Mouse (Mus musculus): ENCODE measurements around the gene Nrg4. TPM values are rescaled to one million over a fixed set of nuclear protein-coding genes. Genes with fewer than 3 reads are reported as not detected.

Gene Nrg4
- polyA plus RNA-seq, 1 experiment from 2014 or later: 1.6 TPM

DNA sequence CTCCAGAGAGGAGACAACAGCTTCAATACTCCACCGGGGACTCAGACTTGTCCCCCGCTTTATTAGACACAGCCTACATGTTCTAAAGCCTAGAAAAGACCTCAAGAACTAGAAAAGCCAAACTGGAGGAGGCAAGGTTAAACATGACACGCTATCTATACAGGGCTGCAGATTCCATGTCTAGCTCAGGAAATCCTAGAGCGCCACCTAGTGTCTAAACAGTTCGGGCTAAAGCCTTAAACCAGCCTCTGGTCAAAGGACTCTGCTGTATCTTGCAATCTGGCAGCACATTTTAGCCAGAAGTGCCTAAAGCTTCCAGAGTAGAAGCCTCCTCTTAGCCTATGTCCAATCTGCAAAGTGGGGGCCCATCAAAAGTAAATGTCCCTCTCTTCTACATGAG lies 15.1 kb downstream of the Nrg4 start:
- H3K9me3 ChIP-seq (replicated peaks): no peaks in the 10 kb centered on the region
- H3K4me1 ChIP-seq: no peaks in the 10 kb centered on the region
- no peaks in the 10 kb centered on the region for H3K36me3 ChIP-seq
- H3K9ac ChIP-seq: no peak overlapping the region
- ATAC-seq (replicated peaks; ENCODE audit: low FRiP score): 0 out of 2 replicates have a peak, but pooled peaks have one; percentile 58
- H3K27ac ChIP-seq: no peak overlapping the region
- 8% methylated on average over 5 of the region's 5 CpGs for WGBS
- peaks cover 22% of the 10 kb centered on the region; the same call in 1 of the 2 replicates for H3K27me3 ChIP-seq
- no peak overlapping the region for H3K4me3 ChIP-seq (replicated peaks)
- no peak overlapping the region for H3K4me2 ChIP-seq

GRCm38 (mm10) chr9:55308455-55308854 lies 18.2 kb downstream of the Nrg4 start:
- no peaks in the 10 kb centered on the region for H3K4me1 ChIP-seq
- no peak overlapping the region for H3K27ac ChIP-seq
- H3K9me3 ChIP-seq (replicated peaks): no peaks in the 10 kb centered on the region
- peaks cover 11% of the 10 kb centered on the region; the same call in 1 of the 2 replicates for H3K27me3 ChIP-seq
- ATAC-seq (replicated peaks; ENCODE audit: low FRiP score): no peak
- H3K4me2 ChIP-seq: no peak overlapping the region
- 83% methylated on average over 5 of the region's 5 CpGs for WGBS
- H3K36me3 ChIP-seq: no peaks in the 10 kb centered on the region
- no peak overlapping the region for H3K4me3 ChIP-seq (replicated peaks)
- no peak overlapping the region for H3K9ac ChIP-seq

DNA sequence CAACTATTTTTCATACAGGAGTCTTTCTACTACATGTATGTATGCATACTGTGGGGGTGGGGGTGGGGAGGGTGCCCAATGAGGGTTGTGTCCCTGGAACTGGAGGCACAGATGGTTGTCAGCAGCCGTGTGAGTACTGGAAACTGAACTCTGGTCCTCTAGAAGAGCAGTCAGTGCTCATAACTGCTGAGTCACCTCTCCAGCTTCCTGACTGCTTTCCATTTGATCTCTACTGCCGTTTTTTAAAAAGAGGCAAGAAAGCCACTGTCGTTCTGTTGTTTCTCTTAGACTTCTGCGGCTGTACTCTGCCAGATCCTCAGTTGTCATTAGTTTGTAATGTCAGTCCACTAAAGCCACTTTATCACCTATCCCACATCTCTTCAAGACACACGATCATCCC lies 19.1 kb downstream of the Nrg4 start:
- Histone ChIP-seq H3K9me3 (replicated peaks) (no peaks in the 10 kb centered on the region), H3K4me2 (no peak overlapping the region), H3K27me3 (peaks cover 10% of the 10 kb centered on the region; the same call in 1 of the 2 replicates), H3K4me1 (no peaks in the 10 kb centered on the region), H3K4me3 (replicated peaks) (no peak overlapping the region), H3K36me3 (no peaks in the 10 kb centered on the region), H3K9ac (no peak overlapping the region), H3K27ac (no peak overlapping the region)
- no peak for ATAC-seq (replicated peaks; ENCODE audit: low FRiP score)
- WGBS: 55% methylated on average over 5 of the region's 5 CpGs

GRCm38 (mm10) chr9:55307066-55307465 lies 19.6 kb downstream of the Nrg4 start:
- peaks cover 10% of the 10 kb centered on the region; the same call in 1 of the 2 replicates for H3K27me3 ChIP-seq
- H3K9me3 ChIP-seq (replicated peaks): no peaks in the 10 kb centered on the region
- H3K36me3 ChIP-seq: no peaks in the 10 kb centered on the region
- no peak overlapping the region for H3K27ac ChIP-seq
- ATAC-seq (replicated peaks; ENCODE audit: low FRiP score): no peak
- no peaks in the 10 kb centered on the region for H3K4me1 ChIP-seq
- H3K4me2 ChIP-seq: no peak overlapping the region
- H3K9ac ChIP-seq: no peak overlapping the region
- no peak overlapping the region for H3K4me3 ChIP-seq (replicated peaks)
- WGBS: 71% methylated on average over 2 of the region's 2 CpGs

DNA sequence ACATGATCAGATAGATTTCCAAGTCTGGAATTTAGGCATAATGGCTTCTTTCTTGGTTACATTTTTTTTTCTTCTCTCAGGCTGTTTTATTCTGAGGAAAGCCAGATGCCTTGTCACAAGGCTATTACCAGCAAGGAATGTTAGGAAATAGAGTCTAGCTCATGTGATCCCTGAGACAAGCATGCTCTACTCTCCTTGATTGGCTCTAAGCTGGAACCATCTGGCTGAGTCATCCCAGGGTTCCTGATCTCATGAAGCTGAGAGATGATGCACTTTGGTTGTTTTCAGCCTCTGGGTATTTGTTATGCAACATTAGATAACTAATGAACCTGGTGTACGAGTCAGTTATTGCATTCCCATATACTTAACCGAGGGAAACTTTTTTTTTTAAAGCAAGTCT lies 30.4 kb downstream of the Nrg4 start:
- no peak overlapping the region for H3K27ac ChIP-seq
- H3K9ac ChIP-seq: no peak overlapping the region
- ATAC-seq (replicated peaks; ENCODE audit: low FRiP score): no peak
- no peaks in the 10 kb centered on the region for H3K27me3 ChIP-seq
- no peak overlapping the region for H3K4me3 ChIP-seq (replicated peaks)
- H3K9me3 ChIP-seq (replicated peaks): no peaks in the 10 kb centered on the region
- 37% methylated on average over 2 of the region's 2 CpGs for WGBS
- H3K4me2 ChIP-seq: no peak overlapping the region
- no peaks in the 10 kb centered on the region for H3K4me1 ChIP-seq
- H3K36me3 ChIP-seq: no peaks in the 10 kb centered on the region

- Histone ChIP-seq H3K4me3 (replicated peaks) (no peak overlapping the region), H3K9me3 (replicated peaks) (no peaks in the 10 kb centered on the region), H3K36me3 (no peaks in the 10 kb centered on the region), H3K4me1 (no peaks in the 10 kb centered on the region), H3K4me2 (no peak overlapping the region), H3K27ac (no peak overlapping the region), H3K9ac (no peak overlapping the region), H3K27me3 (no peaks in the 10 kb centered on the region)
- ATAC-seq (replicated peaks; ENCODE audit: low FRiP score): no peak
- WGBS: 94% methylated on average over 4 of the region's 4 CpGs
Measured at GRCm38 (mm10) chr9:55291966-55292365, 34.7 kb downstream of the Nrg4 start.

DNA sequence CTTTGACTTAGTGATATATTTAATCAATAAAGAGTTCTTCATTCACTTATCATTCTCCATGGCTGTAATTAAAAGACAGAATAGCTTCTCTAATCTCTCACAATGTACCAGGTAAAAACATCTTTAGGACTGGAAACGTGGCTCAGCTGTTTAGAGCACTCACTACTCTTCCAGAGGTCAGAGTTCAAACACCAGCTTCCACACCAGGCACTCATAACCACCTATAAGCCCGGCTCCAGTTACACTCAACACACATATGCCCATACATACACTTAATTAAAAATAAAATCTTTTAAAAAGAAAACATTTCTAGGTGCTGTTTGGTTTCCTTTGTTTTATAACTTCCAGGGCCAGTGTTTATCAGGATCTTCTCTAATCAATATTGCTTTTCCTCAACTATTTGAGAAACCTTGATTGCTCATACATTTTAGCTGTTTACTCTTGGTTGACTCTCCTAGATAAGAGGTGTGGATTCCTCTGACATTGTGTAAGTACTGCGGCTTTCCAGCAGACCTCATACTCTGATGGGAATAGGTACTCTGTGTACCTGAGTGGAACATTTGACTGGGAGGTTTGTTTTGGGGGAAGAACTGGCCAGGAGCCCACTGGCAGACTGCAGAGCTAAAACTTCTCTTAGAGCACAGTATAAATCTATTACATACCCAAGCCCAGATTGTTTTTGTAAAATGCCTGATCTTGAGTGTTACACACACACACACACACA lies 37.0 kb downstream of the Nrg4 start:
- Histone ChIP-seq H3K9me3 (replicated peaks) (no peaks in the 10 kb centered on the region), H3K9ac (no peak overlapping the region), H3K4me2 (no peak overlapping the region), H3K4me3 (replicated peaks) (no peak overlapping the region), H3K36me3 (no peaks in the 10 kb centered on the region), H3K27me3 (peaks cover 2% of the 10 kb centered on the region; the same call in 1 of the 2 replicates), H3K27ac (no peak overlapping the region), H3K4me1 (no peaks in the 10 kb centered on the region)
- ATAC-seq (replicated peaks; ENCODE audit: low FRiP score): no peak
- 55% methylated on average over 3 of the region's 3 CpGs for WGBS

GRCm38 (mm10) chr9:55285197-55285596 lies 41.4 kb downstream of the Nrg4 start:
- H3K9ac ChIP-seq: no peak overlapping the region
- no peak overlapping the region for H3K4me2 ChIP-seq
- H3K4me3 ChIP-seq (replicated peaks): no peak overlapping the region
- WGBS: 72% methylated on average over 3 of the region's 3 CpGs
- peaks cover 4% of the 10 kb centered on the region for H3K4me1 ChIP-seq
- H3K9me3 ChIP-seq (replicated peaks): no peaks in the 10 kb centered on the region
- H3K27ac ChIP-seq: no peak overlapping the region
- H3K27me3 ChIP-seq: peaks cover 2% of the 10 kb centered on the region; the same call in 1 of the 2 replicates
- no peak for ATAC-seq (replicated peaks; ENCODE audit: low FRiP score)
- H3K36me3 ChIP-seq: no peaks in the 10 kb centered on the region

GRCm38 (mm10) chr9:55283516-55283915 lies 43.1 kb downstream of the Nrg4 start:
- Histone ChIP-seq H3K36me3 (no peaks in the 10 kb centered on the region), H3K27me3 (peaks cover 2% of the 10 kb centered on the region; the same call in 1 of the 2 replicates), H3K4me3 (replicated peaks) (no peak overlapping the region), H3K4me1 (peaks cover 4% of the 10 kb centered on the region), H3K4me2 (peak overlapping the region; percentile 43), H3K27ac (no peak overlapping the region), H3K9ac (no peak overlapping the region), H3K9me3 (replicated peaks) (no peaks in the 10 kb centered on the region)
- 1% methylated on average over 14 of the region's 14 CpGs for WGBS
- no peak for ATAC-seq (replicated peaks; ENCODE audit: low FRiP score)

- 79% methylated on average over 8 of the region's 8 CpGs for WGBS
- no peak for ATAC-seq (replicated peaks; ENCODE audit: low FRiP score)
- H3K4me3 ChIP-seq (replicated peaks): no peak overlapping the region
- peaks cover 4% of the 10 kb centered on the region for H3K4me1 ChIP-seq
- no peak overlapping the region for H3K27ac ChIP-seq
- no peaks in the 10 kb centered on the region for H3K36me3 ChIP-seq
- no peak overlapping the region for H3K4me2 ChIP-seq
- H3K9ac ChIP-seq: no peak overlapping the region
- H3K9me3 ChIP-seq (replicated peaks): no peaks in the 10 kb centered on the region
- no peaks in the 10 kb centered on the region for H3K27me3 ChIP-seq
Measured at GRCm38 (mm10) chr9:55279114-55279825, 47.4 kb downstream of the Nrg4 start.

DNA sequence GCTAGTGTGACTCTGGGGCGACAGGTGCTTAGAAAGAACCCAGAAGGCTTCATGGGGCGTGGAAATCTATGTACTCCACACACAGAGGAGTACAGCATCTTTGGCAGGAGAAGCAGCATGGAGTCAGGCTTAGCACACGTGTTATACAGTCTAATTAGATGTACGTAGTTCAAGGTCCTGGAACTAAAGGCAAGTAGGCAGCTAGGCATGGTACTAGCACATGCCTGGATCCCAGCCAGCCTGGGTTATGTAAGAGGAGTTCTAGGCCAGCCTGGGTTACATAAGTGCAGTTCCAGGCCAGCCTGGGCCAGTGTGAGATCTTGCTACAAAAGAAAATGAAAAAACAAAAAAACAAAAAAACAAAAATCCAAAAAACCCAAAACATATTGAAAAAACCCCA lies 49.1 kb downstream of the Nrg4 start:
- H3K27me3 ChIP-seq: no peaks in the 10 kb centered on the region

GRCm38 (mm10) chr9:55273906-55274305 lies 52.7 kb downstream of the Nrg4 start:
- Histone ChIP-seq H3K36me3 (no peaks in the 10 kb centered on the region), H3K27ac (no peak overlapping the region), H3K9me3 (replicated peaks) (no peaks in the 10 kb centered on the region), H3K9ac (no peak overlapping the region), H3K27me3 (no peaks in the 10 kb centered on the region), H3K4me1 (no peaks in the 10 kb centered on the region), H3K4me3 (replicated peaks) (no peak overlapping the region), H3K4me2 (no peak overlapping the region)
- 75% methylated on average over 4 of the region's 4 CpGs for WGBS
- ATAC-seq (replicated peaks; ENCODE audit: low FRiP score): no peak

More for the DNA sequence above, 49.1 kb downstream of the Nrg4 start:
- Histone ChIP-seq H3K9ac (no peak overlapping the region), H3K4me1 (no peaks in the 10 kb centered on the region), H3K4me3 (replicated peaks) (no peak overlapping the region), H3K27ac (no peak overlapping the region), H3K36me3 (no peaks in the 10 kb centered on the region), H3K9me3 (replicated peaks) (no peaks in the 10 kb centered on the region), H3K4me2 (no peak overlapping the region)
- ATAC-seq (replicated peaks; ENCODE audit: low FRiP score): no peak
- 44% methylated on average over 4 of the region's 4 CpGs for WGBS
